Mouse (Mus musculus) midbrain, embryonic 15.5 days (tissue): ENCODE results near the gene Gm960. TPM values are rescaled to one million over a fixed set of nuclear protein-coding genes. Genes with fewer than 3 reads are reported as not detected.

Experiments
- ATAC-seq: fragments of 200-750 bp; cut with Nextera tagmentation; replicated peaks from 2 replicates; pipeline ENCODE4 v1.8.0; 2017; ENCODE audit warnings: moderate TSS enrichment
- H3K27ac ChIP-seq: fragments of 300-500 bp; sonication (generic); 2 replicates; pipeline ENCODE4 v1.5.1; 2015; ENCODE audit warnings: mild to moderate bottlenecking, inconsistent platforms
- H3K27me3 ChIP-seq: fragments of 300-500 bp; sonication (generic); replicated peaks from 2 replicates; pipeline ENCODE4 v1.6.1; 2015; ENCODE audit warnings: inconsistent platforms
- H3K36me3 ChIP-seq: fragments of 300-500 bp; sonication (generic); replicated peaks from 2 replicates; pipeline ENCODE4 v1.6.1; 2015; ENCODE audit warnings: inconsistent platforms
- H3K4me1 ChIP-seq: fragments of 300-500 bp; sonication (generic); 2 replicates; pipeline ENCODE4 v1.6.1; 2015; ENCODE audit warnings: inconsistent platforms
- H3K4me2 ChIP-seq: fragments of 300-500 bp; sonication (generic); 2 replicates; pipeline ENCODE4 v1.6.1; 2015; ENCODE audit warnings: inconsistent platforms, mild to moderate bottlenecking, moderate library complexity
- H3K4me3 ChIP-seq: fragments of 300-500 bp; sonication (generic); 2 replicates; pipeline ENCODE4 v1.5.1; 2015; ENCODE audit warnings: mild to moderate bottlenecking, inconsistent platforms
- H3K9ac ChIP-seq: fragments of 300-500 bp; sonication (generic); 2 replicates; pipeline ENCODE4 v1.6.1; 2015; ENCODE audit warnings: mild to moderate bottlenecking, inconsistent platforms
- H3K9me3 ChIP-seq: fragments of 300-500 bp; sonication (generic); 2 replicates; pipeline ENCODE4 v1.6.1; 2016; ENCODE audit warnings: inconsistent platforms
- WGBS: fragments of 180-500 bp; shearing (Covaris S2); methylation state at CpG from one replicate; pipeline ENCODE4 v1.1.7; 2015; ENCODE audit warnings: mixed read lengths; 5-methylcytosine and 5-hydroxymethylcytosine counted together
- polyA plus RNA-seq: library from polyadenylated mRNA; unstranded; fragments of >200 nt; fragmentation: Nextera tagmentation; extraction: Ambion mirVana; gene quantifications from 2 replicates; pipeline ENCODE4 v1.2.1, GENCODE M21; 2015

Gm960 gene
- polyA plus RNA-seq, 1 experiment from 2014 or later: 7.7 TPM

GRCm38 (mm10) chr19:4644271-4644670 is 54.2 kb downstream of the Gm960 start:
- H3K9me3 ChIP-seq: no peaks in the 10 kb centered on the region
- H3K9ac ChIP-seq: no peak overlapping the region
- no peak overlapping the region for H3K4me2 ChIP-seq
- no peaks in the 10 kb centered on the region for H3K4me1 ChIP-seq
- H3K36me3 ChIP-seq: no peaks in the 10 kb centered on the region
- ATAC-seq: no peak
- 46% methylated on average over 10 of the region's 10 CpGs for WGBS
- H3K27ac ChIP-seq: no peak overlapping the region
- no peak overlapping the region for H3K4me3 ChIP-seq
- no peaks in the 10 kb centered on the region for H3K27me3 ChIP-seq

GRCm38 (mm10) chr19:4635986-4636385 is 62.5 kb downstream of the Gm960 start:
- 66% methylated on average over 4 of the region's 4 CpGs for WGBS
- H3K9me3 ChIP-seq: no peaks in the 10 kb centered on the region
- no peak overlapping the region for H3K27ac ChIP-seq
- no peak overlapping the region for H3K4me2 ChIP-seq
- H3K36me3 ChIP-seq: no peaks in the 10 kb centered on the region
- no peaks in the 10 kb centered on the region for H3K4me1 ChIP-seq
- no peaks in the 10 kb centered on the region for H3K27me3 ChIP-seq
- no peak for ATAC-seq
- no peak overlapping the region for H3K9ac ChIP-seq
- H3K4me3 ChIP-seq: no peak overlapping the region

- no peaks in the 10 kb centered on the region for H3K27me3 ChIP-seq
- ATAC-seq: no peak
- H3K9ac ChIP-seq: peak overlapping the region; percentile 41
- H3K9me3 ChIP-seq: no peaks in the 10 kb centered on the region
- no peak overlapping the region for H3K4me2 ChIP-seq
- no peak overlapping the region for H3K4me3 ChIP-seq
- peak overlapping the region; percentile 68 for H3K27ac ChIP-seq
- H3K4me1 ChIP-seq: peaks cover 43% of the 10 kb centered on the region
- 0 out of 2 replicates have a peak, but pooled peaks cover 3% of the 10 kb centered on the region for H3K36me3 ChIP-seq
- 0% methylated on average over 1 of the region's 1 CpGs for WGBS
Observed at GRCm38 (mm10) chr19:4628819-4629218, 69.6 kb downstream of the Gm960 start.

- peak overlapping the region; percentile 82 for H3K9ac ChIP-seq
- no peaks in the 10 kb centered on the region for H3K9me3 ChIP-seq
- H3K27ac ChIP-seq: peak overlapping the region; percentile 92
- no peaks in the 10 kb centered on the region for H3K27me3 ChIP-seq
- peak overlapping the region; percentile 95 for H3K4me2 ChIP-seq
- 2% methylated on average over 35 of the region's 35 CpGs for WGBS
- peaks cover 43% of the 10 kb centered on the region for H3K4me1 ChIP-seq
- H3K36me3 ChIP-seq: peaks cover 17% of the 10 kb centered on the region
- peak overlapping the region; percentile 82 for H3K4me3 ChIP-seq
- ATAC-seq: peak; percentile 62
Observed at GRCm38 (mm10) chr19:4625829-4626535, 72.5 kb downstream of the Gm960 start.

GRCm38 (mm10) chr19:4625179-4625828 is 73.2 kb downstream of the Gm960 start, which contains the start of gene Rce1:
Gene Rce1, minus strand, starts transcription at chr19:4625641.
- WGBS: under 1% methylated on average over 64 of the region's 64 CpGs
- peak within 1 kb of the TSS; percentile 95 for H3K4me2 ChIP-seq
- H3K4me3 ChIP-seq: peak within 1 kb of the TSS; percentile 82
- peak within 1 kb of the TSS; percentile 92 for H3K27ac ChIP-seq
- H3K4me1 ChIP-seq: peaks cover 43% of the 10 kb centered on the region
- peak; percentile 89 for ATAC-seq
- H3K27me3 ChIP-seq: no peaks in the 10 kb centered on the region
- H3K9me3 ChIP-seq: no peaks in the 10 kb centered on the region
- H3K36me3 ChIP-seq: peaks cover 17% of the 10 kb centered on the region
- peak within 1 kb of the TSS; percentile 82 for H3K9ac ChIP-seq

GRCm38 (mm10) chr19:4624406-4625178 is 73.9 kb downstream of the Gm960 start:
- Histone ChIP-seq H3K4me2 (peak overlapping the region; percentile 95), H3K36me3 (peaks cover 17% of the 10 kb centered on the region), H3K27ac (peak overlapping the region; percentile 92), H3K9me3 (no peaks in the 10 kb centered on the region), H3K4me1 (peaks cover 43% of the 10 kb centered on the region), H3K9ac (peak overlapping the region; percentile 82), H3K27me3 (no peaks in the 10 kb centered on the region), H3K4me3 (peak overlapping the region; percentile 82)
- 24% methylated on average over 4 of the region's 4 CpGs for WGBS
- ATAC-seq: peak; percentile 4; the same call in 1 of the 2 replicates

GRCm38 (mm10) chr19:4624006-4624405 is 74.5 kb downstream of the Gm960 start:
- peaks cover 17% of the 10 kb centered on the region for H3K36me3 ChIP-seq
- H3K27ac ChIP-seq: no peak overlapping the region
- peak overlapping the region; percentile 82 for H3K9ac ChIP-seq
- no peak for ATAC-seq
- no peaks in the 10 kb centered on the region for H3K27me3 ChIP-seq
- H3K4me3 ChIP-seq: peak overlapping the region; percentile 82; the same call in 1 of the 2 replicates
- H3K4me2 ChIP-seq: 0 out of 2 replicates have a peak overlapping the region, but pooled peaks have one; percentile 95
- 95% methylated on average over 12 of the region's 12 CpGs for WGBS
- H3K4me1 ChIP-seq: peaks cover 39% of the 10 kb centered on the region
- H3K9me3 ChIP-seq: no peaks in the 10 kb centered on the region

GRCm38 (mm10) chr19:4623419-4623818 is 75.0 kb downstream of the Gm960 start:
- peaks cover 17% of the 10 kb centered on the region for H3K36me3 ChIP-seq
- H3K4me2 ChIP-seq: no peak overlapping the region
- WGBS: 97% methylated on average over 9 of the region's 9 CpGs
- no peaks in the 10 kb centered on the region for H3K27me3 ChIP-seq
- no peak for ATAC-seq
- H3K4me1 ChIP-seq: peaks cover 33% of the 10 kb centered on the region
- H3K4me3 ChIP-seq: no peak overlapping the region
- no peaks in the 10 kb centered on the region for H3K9me3 ChIP-seq
- no peak overlapping the region for H3K27ac ChIP-seq
- H3K9ac ChIP-seq: no peak overlapping the region

- H3K4me3 ChIP-seq: no peak overlapping the region
- no peaks in the 10 kb centered on the region for H3K27me3 ChIP-seq
- ATAC-seq: no peak
- H3K36me3 ChIP-seq: peaks cover 17% of the 10 kb centered on the region
- no peak overlapping the region for H3K27ac ChIP-seq
- H3K9ac ChIP-seq: no peak overlapping the region
- H3K4me2 ChIP-seq: no peak overlapping the region
- no peaks in the 10 kb centered on the region for H3K9me3 ChIP-seq
- H3K4me1 ChIP-seq: peaks cover 31% of the 10 kb centered on the region
- 71% methylated on average over 5 of the region's 5 CpGs for WGBS
Observed at GRCm38 (mm10) chr19:4622780-4623179, 75.7 kb downstream of the Gm960 start.

- Histone ChIP-seq H3K4me3 (no peak overlapping the region), H3K4me1 (peaks cover 25% of the 10 kb centered on the region), H3K9me3 (no peaks in the 10 kb centered on the region), H3K36me3 (peaks cover 17% of the 10 kb centered on the region), H3K9ac (no peak overlapping the region), H3K4me2 (no peak overlapping the region), H3K27me3 (no peaks in the 10 kb centered on the region), H3K27ac (no peak overlapping the region)
- 94% methylated on average over 7 of the region's 7 CpGs for WGBS
- no peak for ATAC-seq
Observed at GRCm38 (mm10) chr19:4620721-4621120, 77.7 kb downstream of the Gm960 start.

- Histone ChIP-seq H3K36me3 (peaks cover 17% of the 10 kb centered on the region), H3K27ac (no peak overlapping the region), H3K27me3 (no peaks in the 10 kb centered on the region), H3K9ac (no peak overlapping the region), H3K4me2 (no peak overlapping the region), H3K9me3 (no peaks in the 10 kb centered on the region), H3K4me3 (no peak overlapping the region), H3K4me1 (peaks cover 20% of the 10 kb centered on the region)
- 87% methylated on average over 10 of the region's 10 CpGs for WGBS
- ATAC-seq: no peak
Observed at GRCm38 (mm10) chr19:4619461-4619860, 79.0 kb downstream of the Gm960 start.

GRCm38 (mm10) chr19:4618183-4618582 is 80.3 kb downstream of the Gm960 start:
- ATAC-seq: no peak
- Histone ChIP-seq H3K9me3 (no peaks in the 10 kb centered on the region), H3K27me3 (no peaks in the 10 kb centered on the region), H3K4me2 (no peak overlapping the region), H3K9ac (no peak overlapping the region), H3K4me3 (no peak overlapping the region), H3K4me1 (peaks cover 27% of the 10 kb centered on the region), H3K36me3 (peaks cover 11% of the 10 kb centered on the region), H3K27ac (no peak overlapping the region)
- 29% methylated on average over 18 of the region's 18 CpGs for WGBS
